Mouse (Mus musculus) testis, postnatal 10 days (tissue): ENCODE measurements around the gene Necap1.

Source experiments
- DNase-seq: peaks from one replicate; pipeline ENCODE4 v3.0.0; 2021; ENCODE audit warnings: low spot score

The Necap1 gene

GRCm38 (mm10) chr6:122883603-122884002, 9.3 kb downstream of the Necap1 start:
- peak; percentile 19 for DNase-seq

DNA sequence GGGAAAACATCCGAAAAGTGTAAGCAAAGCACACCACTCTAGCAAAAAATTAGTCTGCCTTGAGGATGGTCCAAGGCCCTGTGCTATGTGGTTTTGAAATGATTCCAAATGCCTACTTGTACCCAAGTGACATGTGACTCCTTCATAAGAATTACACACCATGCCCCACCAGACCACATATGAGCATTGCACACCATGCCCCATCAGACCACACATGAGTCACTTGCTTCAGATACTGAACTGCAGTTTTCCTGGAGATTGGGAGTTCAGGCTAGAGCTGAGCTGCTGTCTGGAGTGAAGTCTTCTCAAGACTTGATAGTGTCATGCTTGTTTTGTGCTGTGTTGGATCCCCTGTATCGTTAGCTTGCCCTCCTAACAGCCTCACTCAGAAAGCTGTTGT, 15.3 kb downstream of the Necap1 start:
- peak; percentile 12 for DNase-seq

DNA sequence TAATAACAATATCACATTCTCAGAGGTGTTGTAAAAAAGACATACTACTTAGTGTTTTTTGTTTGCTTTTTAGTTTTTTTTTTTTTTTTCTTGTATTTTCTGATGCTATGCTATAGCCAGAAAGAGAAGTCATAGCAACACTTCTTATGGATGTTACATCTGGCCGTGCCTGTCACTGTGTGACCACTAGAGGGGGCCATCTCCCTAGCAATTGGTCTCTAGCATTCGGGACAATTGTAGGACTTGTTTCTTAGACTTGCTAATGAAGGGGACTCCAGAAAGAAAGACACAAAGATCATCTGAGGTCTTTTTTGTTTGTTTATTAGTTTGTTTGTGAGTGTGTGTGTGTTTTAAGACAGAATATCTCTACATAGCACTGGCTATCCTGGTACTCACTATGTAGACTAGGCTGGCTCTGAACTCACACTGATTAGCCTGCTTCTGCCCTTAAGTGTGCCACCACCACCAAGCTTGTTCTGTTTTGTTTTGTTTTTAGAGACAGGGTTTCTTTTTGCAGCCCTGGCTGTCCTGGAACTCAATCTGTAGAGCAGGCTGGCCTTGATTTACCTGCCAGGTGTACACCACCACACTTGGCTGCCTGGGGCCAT, 18.3 kb downstream of the Necap1 start:
- DNase-seq: peak; percentile 83

GRCm38 (mm10) chr6:122919922-122920321, 45.6 kb downstream of the Necap1 start:
- DNase-seq: no peak

- DNase-seq: no peak
These were observed 47.2 kb downstream of the Necap1 start, which contains the start of gene Clec4a1 for GRCm38 (mm10) chr6:122921451-122921850. Clec4a1 (plus strand) TSS chr6:122921848.

DNA sequence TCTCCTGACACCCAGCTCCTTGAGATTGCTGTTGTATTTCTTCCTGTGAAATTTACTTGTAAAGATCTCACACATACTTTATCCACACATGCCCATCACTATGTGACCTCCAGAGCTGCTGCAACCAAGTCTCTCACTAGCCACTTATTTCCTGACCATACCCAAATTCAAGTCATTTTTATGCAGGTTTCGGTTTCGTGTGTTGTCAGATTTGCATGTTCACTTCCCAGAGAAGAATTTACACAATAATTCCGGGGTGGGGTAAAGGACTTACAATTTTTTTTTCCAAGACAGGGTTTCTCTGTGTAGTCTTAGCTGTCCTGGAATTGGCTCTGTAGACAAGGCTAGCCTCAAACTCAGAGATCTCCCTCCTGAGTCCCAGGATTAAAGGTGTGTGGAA, 60.6 kb downstream of the Necap1 start:
- no peak for DNase-seq
